Mouse (Mus musculus) hindbrain, postnatal 0 days (tissue): Measurements from ENCODE around the gene Sh3bp4. TPM values are rescaled to one million over a fixed set of nuclear protein-coding genes. Genes with fewer than 3 reads are reported as not detected.

Experiments used
- ATAC-seq: fragments of 200-750 bp; cut with Nextera tagmentation; 2 replicates; pipeline ENCODE4 v1.8.0; 2017; ENCODE audit warnings: mild to moderate bottlenecking, moderate TSS enrichment, moderate library complexity
- DNase-seq: peaks from one replicate; pipeline ENCODE4 v3.0.0-alpha.2; 2015; ENCODE audit warnings: low spot score
- H3K27ac ChIP-seq: fragments of 300-500 bp; sonication (generic); 2 replicates; pipeline ENCODE4 v1.5.1; 2014; ENCODE audit warnings: mild to moderate bottlenecking
- H3K27me3 ChIP-seq: fragments of 300-500 bp; sonication (generic); 2 replicates; pipeline ENCODE4 v1.6.1; 2014; ENCODE audit warnings: low read length, mixed read lengths; ENCODE audit not compliant: insufficient read depth
- H3K36me3 ChIP-seq: fragments of 300-500 bp; sonication (generic); 2 replicates; pipeline ENCODE4 v1.6.1; 2014; ENCODE audit warnings: low read length, mixed read lengths; ENCODE audit not compliant: insufficient read depth
- H3K4me1 ChIP-seq: fragments of 300-500 bp; sonication (generic); 2 replicates; pipeline ENCODE4 v1.6.1; 2014; ENCODE audit warnings: antibody characterized with exemption, low read length, mixed read lengths; ENCODE audit not compliant: insufficient read depth
- H3K4me2 ChIP-seq: fragments of 300-500 bp; sonication (generic); 2 replicates; pipeline ENCODE4 v1.6.1; 2014; ENCODE audit warnings: low read depth, mild to moderate bottlenecking, low read length, moderate library complexity, mixed read lengths
- H3K4me3 ChIP-seq: fragments of 300-500 bp; sonication (generic); 2 replicates; pipeline ENCODE4 v1.5.1; 2014; ENCODE audit warnings: low read length
- H3K9ac ChIP-seq: fragments of 300-500 bp; sonication (generic); replicated peaks from 2 replicates; pipeline ENCODE4 v1.6.1; 2014; ENCODE audit warnings: mild to moderate bottlenecking, low read length, moderate library complexity, mixed read lengths
- H3K9me3 ChIP-seq: fragments of 300-500 bp; sonication (generic); 2 replicates; pipeline ENCODE4 v1.6.1; 2016; ENCODE audit warnings: low read length, mixed read lengths
- CTCF ChIP-seq: IDR thresholded peaks from 2 replicates; pipeline ENCODE4 v1.5.1; 2016; ENCODE audit warnings: antibody characterized with exemption, control low read depth, low read depth
- WGBS: fragments of 180-500 bp; shearing (Covaris S2); extraction: QIAGEN DNeasy Blood & Tissue Kit; methylation state at CpG from one replicate; pipeline ENCODE4 v1.1.7; 2014; 5-methylcytosine and 5-hydroxymethylcytosine counted together
- polyA plus RNA-seq: library from polyadenylated mRNA; unstranded; fragments of >200 nt; fragmentation: Nextera tagmentation; extraction: Ambion mirVana; gene quantifications from 2 replicates; pipeline ENCODE4 v1.2.1, GENCODE M21; 2015
- total RNA-seq: library from RNA; depleted of rRNA; stranded (reverse); fragments of >200 nt; gene quantifications from 2 replicates; pipeline ENCODE4 v1.2.3, GENCODE M21; 2014

The Sh3bp4 gene
- total and polyA plus RNA-seq, 2 experiments from 2014 or later: 14.6 to 38.8 TPM

GRCm38 (mm10) chr1:89131707-89132106, 61.5 kb downstream of the Sh3bp4 start:
- Histone ChIP-seq H3K9me3 (no peaks in the 10 kb centered on the region), H3K4me3 (no peak overlapping the region), H3K36me3 (no peaks in the 10 kb centered on the region), H3K27me3 (no peaks in the 10 kb centered on the region), H3K27ac (no peak overlapping the region), H3K9ac (no peak overlapping the region), H3K4me2 (no peak overlapping the region), H3K4me1 (peaks cover 32% of the 10 kb centered on the region)
- peak; percentile 50 for DNase-seq
- peak; percentile 50 for ATAC-seq
- no peak for TF ChIP-seq CTCF
- WGBS: 50% methylated on average over 8 of the region's 8 CpGs

- ATAC-seq (no peak), DNase-seq (no peak)
- H3K4me1 ChIP-seq: peaks cover 40% of the 10 kb centered on the region
- H3K9ac ChIP-seq: no peak overlapping the region
- H3K27ac ChIP-seq: no peak overlapping the region
- H3K27me3 ChIP-seq: no peaks in the 10 kb centered on the region
- no peak overlapping the region for H3K4me3 ChIP-seq
- H3K4me2 ChIP-seq: no peak overlapping the region
- H3K9me3 ChIP-seq: no peaks in the 10 kb centered on the region
- no peaks in the 10 kb centered on the region for H3K36me3 ChIP-seq
- WGBS: 88% methylated on average over 4 of the region's 4 CpGs
- no peak for TF ChIP-seq CTCF
Measured at GRCm38 (mm10) chr1:89133266-89133665, 63.1 kb downstream of the Sh3bp4 start.

GRCm38 (mm10) chr1:89133717-89134116, 63.5 kb downstream of the Sh3bp4 start:
- no peak for TF ChIP-seq CTCF
- no peak overlapping the region for H3K4me3 ChIP-seq
- ATAC-seq: no peak
- no peaks in the 10 kb centered on the region for H3K36me3 ChIP-seq
- H3K9me3 ChIP-seq: no peaks in the 10 kb centered on the region
- no peak overlapping the region for H3K27ac ChIP-seq
- H3K4me1 ChIP-seq: peaks cover 42% of the 10 kb centered on the region
- DNase-seq: no peak
- WGBS: 89% methylated on average over 4 of the region's 4 CpGs
- no peaks in the 10 kb centered on the region for H3K27me3 ChIP-seq
- no peak overlapping the region for H3K9ac ChIP-seq
- H3K4me2 ChIP-seq: no peak overlapping the region

GRCm38 (mm10) chr1:89136089-89136811, 66.0 kb downstream of the Sh3bp4 start:
- no peak overlapping the region for H3K9ac ChIP-seq
- 36% methylated on average over 13 of the region's 13 CpGs for WGBS
- no peak for TF ChIP-seq CTCF
- peak; percentile 38 for ATAC-seq
- DNase-seq: peak; percentile 73
- no peaks in the 10 kb centered on the region for H3K27me3 ChIP-seq
- no peak overlapping the region for H3K4me2 ChIP-seq
- H3K9me3 ChIP-seq: no peaks in the 10 kb centered on the region
- no peaks in the 10 kb centered on the region for H3K36me3 ChIP-seq
- H3K4me1 ChIP-seq: peaks cover 38% of the 10 kb centered on the region
- H3K27ac ChIP-seq: peak overlapping the region; percentile 49; the same call in 1 of the 2 replicates
- no peak overlapping the region for H3K4me3 ChIP-seq

- peak overlapping the region; percentile 49; the same call in 1 of the 2 replicates for H3K27ac ChIP-seq
- ATAC-seq (peak; percentile 80), DNase-seq (peak; percentile 53)
- no peak overlapping the region for H3K4me2 ChIP-seq
- H3K9ac ChIP-seq: no peak overlapping the region; the same call in 1 of the 2 replicates
- H3K4me3 ChIP-seq: no peak overlapping the region
- H3K9me3 ChIP-seq: no peaks in the 10 kb centered on the region
- H3K4me1 ChIP-seq: peaks cover 33% of the 10 kb centered on the region
- H3K36me3 ChIP-seq: no peaks in the 10 kb centered on the region
- WGBS: 39% methylated on average over 13 of the region's 13 CpGs
- H3K27me3 ChIP-seq: no peaks in the 10 kb centered on the region
- no peak for TF ChIP-seq CTCF
Measured at GRCm38 (mm10) chr1:89137086-89137816, 67.0 kb downstream of the Sh3bp4 start.

GRCm38 (mm10) chr1:89138316-89138715, 68.1 kb downstream of the Sh3bp4 start:
- Histone ChIP-seq H3K4me1 (peaks cover 33% of the 10 kb centered on the region), H3K9me3 (no peaks in the 10 kb centered on the region), H3K27me3 (no peaks in the 10 kb centered on the region), H3K4me2 (no peak overlapping the region), H3K4me3 (no peak overlapping the region), H3K9ac (no peak overlapping the region), H3K36me3 (no peaks in the 10 kb centered on the region), H3K27ac (peak overlapping the region; percentile 49; the same call in 1 of the 2 replicates)
- no peak for TF ChIP-seq CTCF
- WGBS: 54% methylated on average over 5 of the region's 5 CpGs
- DNase-seq (peak; percentile 31), ATAC-seq (no peak)

- Histone ChIP-seq H3K9ac (no peak overlapping the region), H3K27me3 (no peaks in the 10 kb centered on the region), H3K4me3 (no peak overlapping the region), H3K27ac (no peak overlapping the region), H3K36me3 (peaks cover 11% of the 10 kb centered on the region; the same call in 1 of the 2 replicates), H3K9me3 (no peaks in the 10 kb centered on the region), H3K4me2 (no peak overlapping the region), H3K4me1 (peaks cover 30% of the 10 kb centered on the region)
- 85% methylated on average over 9 of the region's 9 CpGs for WGBS
- no peak for TF ChIP-seq CTCF
- ATAC-seq: no peak
- no peak for DNase-seq
Measured at GRCm38 (mm10) chr1:89140113-89140512, 69.9 kb downstream of the Sh3bp4 start.
